Mouse (Mus musculus) layer of hippocampus, adult 18-20 months (tissue): ENCODE measurements at regions not wholly inside any gene's neighbourhood (a gene's known extent, or its start where the extent isn't known, plus 50 kb on each side); places are given as distances from the start of the nearest gene placed in this dataset.

Source experiments
- DNase-seq, 2 experiments: peaks; one replicate each; pipeline ENCODE4 v3.0.0; 2022; ENCODE audit warnings: low spot score in 2 of 2

GRCm38 (mm10) chr15:28081147-28081546 lies 55.5 kb upstream of the Trio start:
- no peak for DNase-seq

- DNase-seq: no peak
Observed at GRCm38 (mm10) chr15:28082411-28082810, 56.8 kb upstream of the Trio start.

- DNase-seq: no peak
Observed at GRCm38 (mm10) chr15:28105956-28106355, 80.3 kb upstream of the Trio start.

GRCm38 (mm10) chr15:28109916-28110315 lies 84.3 kb upstream of the Trio start:
- peak; percentile 53 to 83 for DNase-seq

- DNase-seq: no peak
Observed at GRCm38 (mm10) chr15:28113491-28113890, 87.8 kb upstream of the Trio start.

GRCm38 (mm10) chr15:28114180-28114747 lies 88.6 kb upstream of the Trio start:
- DNase-seq: no peak

GRCm38 (mm10) chr15:28126846-28127245 lies 76.7 kb upstream of the Dnah5 start:
- DNase-seq: no peak

GRCm38 (mm10) chr15:28129536-28129935 lies 74.0 kb upstream of the Dnah5 start:
- no peak for DNase-seq

GRCm38 (mm10) chr15:28131546-28131945 lies 72.0 kb upstream of the Dnah5 start:
- DNase-seq: no peak

GRCm38 (mm10) chr15:28133171-28133810 lies 70.3 kb upstream of the Dnah5 start:
- DNase-seq: no peak

- DNase-seq: no peak
Observed at GRCm38 (mm10) chr15:28134206-28134605, 69.3 kb upstream of the Dnah5 start.

- DNase-seq: no peak
Observed at GRCm38 (mm10) chr15:28138806-28139205, 64.7 kb upstream of the Dnah5 start.

- DNase-seq: peak; percentile 10 to 54
Observed at GRCm38 (mm10) chr15:28140301-28140700, 63.3 kb upstream of the Dnah5 start.

GRCm38 (mm10) chr15:28141345-28141744 lies 62.2 kb upstream of the Dnah5 start:
- DNase-seq: no peak

- DNase-seq: no peak
Observed at GRCm38 (mm10) chr15:28144217-28144616, 59.3 kb upstream of the Dnah5 start.

- DNase-seq: no peak
Observed at GRCm38 (mm10) chr15:28144846-28145245, 58.7 kb upstream of the Dnah5 start.

GRCm38 (mm10) chr15:28151678-28152077 lies 51.9 kb upstream of the Dnah5 start:
- DNase-seq: no peak
